Mouse (Mus musculus) spleen, postnatal 36 days (tissue): ENCODE results near the gene Il17ra.

ENCODE experiments used
- DNase-seq, 2 experiments: peaks; one replicate each; pipeline ENCODE4 v3.0.0; 2022; ENCODE audit warnings: low spot score in 2 of 2, mixed read lengths in 1 of 2

The Il17ra gene

DNA sequence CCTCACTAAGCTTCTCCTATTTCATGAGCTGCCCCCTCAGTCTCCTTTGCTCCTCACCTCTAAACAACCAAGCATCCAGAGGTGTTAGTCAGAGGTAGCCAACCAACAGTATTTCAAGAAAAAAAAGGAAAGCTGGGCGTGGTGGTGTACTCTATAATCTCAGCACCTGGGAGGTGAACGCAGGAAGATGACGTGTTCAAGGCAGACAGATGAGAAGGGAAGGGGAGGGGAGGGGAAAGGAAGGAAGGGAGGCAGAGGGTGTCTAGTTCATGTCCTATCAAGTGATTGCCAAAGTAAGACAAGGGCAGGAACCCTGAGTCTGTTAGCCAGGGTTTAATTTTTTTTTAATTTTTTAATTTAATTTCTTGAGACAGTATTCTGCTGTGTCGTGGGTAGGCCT is 45.6 kb downstream of the Il17ra start:
- no peak for DNase-seq

DNA sequence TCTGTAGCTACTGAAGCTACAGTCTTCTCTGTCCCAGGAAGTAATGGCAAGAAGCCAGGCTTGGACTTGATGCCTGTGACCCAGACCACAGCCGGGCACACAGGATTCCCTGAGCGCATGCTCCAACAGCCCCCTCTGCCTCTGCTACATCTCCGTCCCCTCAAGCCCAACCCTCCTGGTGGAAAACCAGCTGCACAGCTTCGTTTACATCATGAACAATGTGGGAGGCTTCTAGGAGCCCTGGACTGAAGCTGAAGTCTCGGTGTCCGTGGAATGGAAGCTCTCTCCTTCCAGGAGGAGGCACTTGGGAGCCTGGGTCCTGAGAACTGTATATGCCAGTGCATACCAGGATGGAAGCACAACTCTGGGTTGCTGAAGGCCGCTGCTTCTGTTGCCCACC is 46.9 kb downstream of the Il17ra start:
- DNase-seq = no peak

DNA sequence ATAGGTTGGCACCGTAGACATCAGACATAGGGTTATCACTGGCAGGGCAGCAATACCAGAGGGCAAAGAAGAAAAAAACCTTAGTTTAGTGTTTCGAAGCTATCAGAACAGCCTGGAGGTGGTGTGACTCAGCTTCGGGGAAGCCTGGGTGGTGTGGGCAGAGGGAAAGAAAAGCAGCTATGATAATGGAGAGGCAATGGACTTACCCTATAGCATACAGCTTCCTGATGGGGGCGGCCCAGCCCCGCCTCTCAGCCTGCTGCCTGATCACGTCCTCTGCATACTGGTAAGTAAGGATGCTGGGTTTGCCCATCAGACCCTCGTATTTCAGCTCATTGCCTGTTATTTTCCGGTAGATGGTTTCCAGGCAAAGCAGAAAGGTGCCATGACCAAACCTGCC is 47.4 kb downstream of the Il17ra start:
- no peak for DNase-seq

DNA sequence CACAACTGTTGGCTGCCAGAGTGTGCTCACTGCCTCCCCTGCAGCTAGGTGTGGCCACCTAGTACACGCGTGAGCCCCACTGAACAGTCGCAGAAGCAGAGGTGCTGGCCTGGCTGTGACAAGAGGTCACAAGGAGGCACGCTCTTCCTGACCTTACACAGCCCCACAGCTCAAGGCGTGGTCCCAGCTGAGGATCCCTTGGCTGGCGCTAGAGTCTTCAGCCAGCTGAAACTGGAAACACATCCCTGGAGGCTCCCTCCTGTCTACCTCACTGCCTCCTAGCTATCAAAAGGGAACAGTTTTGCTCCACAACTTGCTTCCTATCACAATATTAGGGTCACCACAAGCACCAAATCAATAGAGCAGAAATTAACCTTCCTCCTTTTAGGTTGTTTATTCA is 48.2 kb downstream of the Il17ra start:
- no peak for DNase-seq

DNA sequence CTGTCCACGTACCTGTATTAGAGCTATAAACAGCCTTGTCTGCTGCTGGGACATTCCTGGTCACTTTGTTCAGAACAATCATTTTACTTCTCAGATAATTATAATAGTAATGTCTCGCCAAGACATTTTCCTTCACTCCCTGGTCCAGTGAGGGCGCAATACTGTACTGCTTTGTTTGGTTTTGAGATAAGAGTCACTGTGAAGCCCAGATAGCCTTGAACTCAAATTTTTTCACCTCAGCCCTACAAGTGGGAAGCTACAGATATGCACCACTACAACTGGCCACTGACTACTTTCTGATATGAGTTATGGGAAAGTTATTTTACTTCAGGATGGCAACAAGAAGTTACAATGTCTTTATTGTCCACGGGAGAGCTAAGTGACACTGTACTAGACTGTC is 53.4 kb downstream of the Il17ra start:
- DNase-seq = peak; percentile 8 to 29

DNA sequence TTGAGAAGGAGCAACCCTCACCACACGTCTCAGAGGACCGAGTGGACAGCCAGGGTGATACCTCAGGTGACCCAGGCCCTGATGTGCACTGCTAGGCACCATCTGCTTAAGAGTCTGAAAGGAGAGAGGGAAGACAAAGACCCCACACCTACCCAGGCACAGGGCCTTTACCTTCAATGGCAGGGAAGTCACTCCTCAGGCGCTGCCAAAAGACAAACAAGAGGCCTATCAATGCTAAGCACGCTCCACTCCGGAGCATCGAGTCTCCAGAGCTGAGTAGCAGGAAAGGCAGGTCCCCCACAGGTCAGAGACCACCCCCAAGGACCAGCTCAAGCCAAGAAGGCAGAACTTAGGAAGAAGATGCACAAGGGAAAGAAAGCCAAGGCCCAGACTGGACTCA is 53.8 kb downstream of the Il17ra start:
- DNase-seq = no peak

DNA sequence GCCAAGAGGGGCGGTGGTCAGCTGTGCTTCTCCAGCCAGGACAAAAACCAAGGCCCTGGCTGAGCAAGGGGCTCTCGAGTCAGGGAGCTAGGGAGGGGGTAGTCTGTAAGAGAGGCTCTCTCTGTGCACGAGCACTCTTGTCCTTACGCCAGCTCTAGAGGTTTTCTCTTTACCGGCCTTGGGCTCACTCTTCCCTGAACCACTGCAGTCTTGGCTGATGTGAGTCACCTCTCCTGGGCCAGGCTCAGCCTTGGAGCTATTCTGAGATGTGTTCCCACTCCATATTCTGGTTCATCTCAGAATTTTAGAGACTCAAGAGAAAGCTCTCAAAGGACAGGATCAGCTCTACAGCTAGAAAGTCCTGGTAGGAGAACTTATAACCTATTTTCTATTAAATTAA is 54.3 kb downstream of the Il17ra start:
- no peak for DNase-seq

DNA sequence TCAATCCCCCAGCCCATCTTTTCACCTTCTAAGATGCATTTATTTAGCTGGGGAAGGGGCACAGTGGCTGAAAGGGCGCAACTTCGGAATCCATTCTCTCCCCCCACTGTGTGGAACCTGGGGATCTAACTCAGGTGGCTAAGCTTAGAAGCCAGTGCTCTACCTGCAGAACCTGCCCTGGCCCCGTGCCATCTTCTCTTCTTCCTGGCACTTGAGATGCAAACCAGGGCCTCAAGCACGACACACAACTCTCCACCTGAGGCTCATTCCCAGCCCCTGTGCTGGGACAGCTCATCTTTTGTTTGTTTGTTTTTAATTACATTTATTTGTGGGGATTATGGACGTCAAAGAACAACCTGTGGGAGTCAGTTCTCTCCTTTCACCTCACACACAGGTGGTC is 56.6 kb downstream of the Il17ra start:
- DNase-seq = no peak

DNA sequence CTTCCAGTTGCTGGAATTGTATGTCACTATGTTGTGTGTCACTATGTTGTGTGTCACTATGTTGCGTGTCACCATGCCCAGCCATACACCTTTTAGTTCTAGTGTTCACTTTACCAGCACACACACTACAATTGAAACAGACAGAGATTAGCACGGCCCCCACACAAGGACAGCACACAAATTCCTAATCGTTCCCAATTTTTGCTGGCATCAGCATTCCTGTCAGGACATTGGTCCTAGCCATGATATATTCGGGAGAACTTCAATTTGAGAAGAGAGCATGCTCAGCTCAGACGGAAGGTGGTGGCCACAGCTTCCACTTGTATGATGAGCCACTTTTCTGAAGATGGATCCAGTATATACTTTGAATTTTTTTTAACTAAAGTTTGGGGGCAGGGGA is 61.7 kb downstream of the Il17ra start:
- DNase-seq = no peak

DNA sequence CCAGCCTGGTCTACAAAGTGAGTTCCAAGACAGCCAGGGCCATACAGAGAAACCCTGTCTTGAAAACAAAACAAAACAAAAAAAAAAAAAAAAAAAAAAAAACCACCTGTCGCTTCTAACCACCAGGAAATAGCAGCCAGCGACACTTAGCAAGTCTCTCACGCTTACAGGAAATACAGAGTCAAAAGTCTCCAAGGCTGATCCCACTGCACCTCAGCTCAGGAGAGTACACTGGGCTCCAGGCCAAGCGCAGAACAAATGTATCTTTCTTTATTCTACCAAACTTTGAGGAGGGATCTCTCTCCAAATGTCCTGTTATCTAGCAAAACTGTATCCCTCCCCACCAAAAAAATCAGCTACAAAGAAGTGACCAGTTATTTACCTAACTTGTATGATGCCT is 66.1 kb downstream of the Il17ra start:
- DNase-seq = no peak

DNA sequence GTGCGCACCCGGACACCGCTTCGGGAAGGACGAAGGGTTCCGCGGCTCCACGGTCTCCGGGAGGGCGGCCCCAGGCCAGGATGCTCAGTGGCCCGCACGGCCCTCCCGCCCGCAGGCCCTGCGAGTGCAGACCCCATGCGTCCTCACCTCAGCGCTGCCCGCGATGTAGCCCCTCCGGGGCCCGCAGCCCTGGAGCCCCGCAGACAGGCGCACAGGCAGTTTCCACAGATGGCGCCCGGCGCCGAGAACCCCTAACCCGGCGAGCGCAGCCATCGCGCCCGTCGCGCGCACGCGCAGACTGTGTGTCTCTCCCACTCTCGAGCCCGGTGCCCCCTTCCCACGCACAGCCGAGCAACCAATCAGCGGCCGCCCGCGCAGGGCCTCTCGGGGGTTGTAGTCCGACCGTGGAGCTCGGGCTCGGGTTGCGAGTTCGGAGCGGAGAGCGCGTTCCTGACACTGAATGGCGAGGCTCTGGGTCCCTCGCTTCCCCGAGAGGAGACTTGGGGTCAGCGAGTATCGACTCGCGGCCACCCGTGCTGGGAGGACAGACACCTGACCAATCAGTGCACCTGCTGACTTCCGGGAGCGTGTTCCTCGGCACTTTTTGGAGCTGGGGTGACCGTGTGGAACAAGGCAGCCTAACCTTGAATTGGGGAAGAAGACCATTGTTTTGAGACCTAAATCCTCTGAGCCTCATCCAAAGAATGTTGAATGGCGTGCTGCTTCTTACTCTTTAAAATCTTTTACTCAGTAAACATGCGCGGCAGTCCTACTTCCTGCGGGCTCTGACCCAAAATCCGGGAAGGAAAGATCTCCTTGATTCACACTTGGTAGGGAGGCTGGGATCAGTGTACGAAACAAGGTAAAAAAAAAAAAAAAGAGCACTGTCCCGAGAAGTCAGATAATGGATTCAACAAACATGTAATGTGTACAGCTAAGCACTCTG is 68.2 kb downstream of the Il17ra start, which contains the start of gene Hdhd5:
Gene Hdhd5, minus strand, starts transcription at position 300 of the 946 bp plus-strand sequence.
- peak; percentile 93 for DNase-seq

DNA sequence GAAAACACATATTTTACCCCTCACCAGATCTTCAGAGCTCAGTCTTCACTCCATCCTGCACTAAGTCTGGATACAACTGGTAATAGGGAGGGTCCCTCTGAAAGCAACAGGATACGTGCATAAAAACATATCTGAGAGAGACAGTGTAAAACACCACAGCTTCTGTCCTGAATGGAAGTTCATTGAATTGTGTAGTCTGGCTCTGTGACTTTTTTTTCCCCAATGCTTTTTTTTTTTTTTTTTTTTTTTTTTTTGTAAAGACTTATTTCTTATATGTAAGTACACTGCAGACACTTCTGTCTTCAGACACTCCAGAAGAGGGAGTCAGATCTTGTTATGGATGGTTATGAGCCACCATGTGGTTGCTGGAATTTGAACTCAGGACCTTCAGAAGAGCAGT is 69.5 kb downstream of the Il17ra start:
- no peak for DNase-seq

DNA sequence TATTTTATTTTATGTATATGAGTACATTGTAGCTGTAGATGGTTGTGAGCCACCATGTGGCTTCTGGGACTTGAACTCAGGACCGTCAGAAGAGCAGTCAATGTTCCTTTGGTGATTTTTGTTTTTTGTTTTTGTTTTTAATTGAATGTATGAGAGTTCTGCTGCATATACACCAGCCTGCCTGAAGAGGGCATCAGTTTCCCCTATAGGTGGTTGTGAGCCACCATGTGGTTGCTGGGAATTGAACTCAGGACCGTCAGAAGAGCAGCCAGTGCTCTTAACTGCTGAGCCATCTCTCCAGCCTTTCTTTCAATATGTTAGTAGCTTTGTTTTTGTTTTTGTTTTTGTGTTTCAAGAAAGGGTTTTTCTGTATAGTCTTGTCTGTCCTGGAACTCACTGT is 73.3 kb downstream of the Il17ra start:
- no peak for DNase-seq
